Mouse (Mus musculus): ENCODE results near the gene Pafah1b3. TPM values are rescaled to one million over a fixed set of nuclear protein-coding genes. Genes with fewer than 3 reads are reported as not detected.

Pafah1b3 gene
- polyA plus RNA-seq, 1 experiment from 2014 or later = 152 TPM

DNA sequence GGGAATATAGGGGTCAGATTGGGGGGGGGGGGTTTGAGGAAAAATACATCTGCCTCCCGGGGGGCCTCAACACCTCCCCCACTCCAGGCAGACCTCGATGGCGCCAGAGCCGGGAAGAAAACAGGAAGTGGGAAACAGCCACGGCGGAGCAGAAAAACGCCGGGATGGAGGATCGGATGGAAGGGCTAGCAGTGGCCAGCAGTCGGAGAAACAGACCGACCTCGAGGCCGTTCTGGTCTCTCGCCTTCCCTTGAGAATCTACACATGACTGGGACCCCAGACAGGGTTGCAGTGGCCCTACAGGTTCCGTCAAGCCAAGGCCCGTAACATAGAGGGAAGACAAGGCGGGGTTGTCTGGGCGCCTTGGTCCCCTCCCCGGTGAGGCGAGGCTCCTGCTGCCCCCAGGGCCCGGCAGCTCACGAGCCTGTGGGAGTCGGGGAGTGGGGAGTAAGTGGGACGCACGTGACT lies 48.9 kb downstream of the Pafah1b3 start:
- Histone ChIP-seq H3K27me3 (ENCODE audit: insufficient read depth, low read length) (no peaks in the 10 kb centered on the region), H3K4me3 (replicated peaks; ENCODE audit: low read depth, low read length) (peak overlapping the region; percentile 97), H3K4me2 (ENCODE audit: low read length) (peak overlapping the region; percentile 81), H3K36me3 (ENCODE audit: insufficient read depth, low read length) (peaks cover 18% of the 10 kb centered on the region), H3K27ac (peak overlapping the region; percentile 96), H3K9me3 (replicated peaks; ENCODE audit: low read length) (no peaks in the 10 kb centered on the region), H3K4me1 (replicated peaks; ENCODE audit: insufficient read depth, low read length) (peaks cover 36% of the 10 kb centered on the region), H3K9ac (ENCODE audit: low read depth, low read length) (peak overlapping the region; percentile 97)
- ATAC-seq (replicated peaks; ENCODE audit: low FRiP score, low read depth) (no peak), DNase-seq (ENCODE audit: low spot score) (peak; percentile 61)
- TF ChIP-seq CTCF (IDR thresholded peaks at IDR 0.05; ENCODE audit: low read depth) = no peak; the same call in 1 of the 2 replicates
- WGBS = under 1% methylated on average over 25 of the region's 25 CpGs

DNA sequence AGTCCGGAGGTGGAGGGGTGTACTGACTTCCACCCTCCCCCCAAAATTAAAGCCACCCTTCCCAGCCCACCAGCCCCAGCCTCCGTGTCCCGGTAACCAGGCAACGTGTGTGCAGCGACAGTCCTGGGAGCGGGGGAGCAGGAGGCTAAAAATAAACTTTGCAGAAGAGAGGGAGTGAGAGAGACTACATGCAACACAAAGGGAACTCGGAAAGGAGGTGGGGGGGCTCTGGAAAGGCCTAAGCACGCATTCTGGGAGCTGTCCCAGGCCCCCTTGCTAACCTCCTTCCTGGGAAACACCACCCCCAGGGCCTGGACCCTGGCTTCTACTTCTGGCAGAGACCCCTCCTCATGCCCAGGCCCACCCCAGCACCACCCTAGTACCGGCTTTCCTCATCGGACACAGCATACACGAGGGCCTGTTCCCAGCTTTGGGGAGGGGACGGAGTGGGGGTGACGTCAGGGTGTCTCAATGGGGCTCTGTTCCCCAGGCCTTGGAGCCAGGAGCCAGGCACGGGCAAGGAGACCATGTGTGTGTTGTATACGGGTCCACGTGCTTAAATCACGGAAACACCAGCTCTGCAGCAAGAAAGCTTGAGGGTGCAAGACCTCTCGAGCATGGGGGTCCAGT lies 49.7 kb downstream of the Pafah1b3 start:
- Histone ChIP-seq H3K9ac (ENCODE audit: low read depth, low read length) (peak overlapping the region; percentile 97), H3K4me2 (ENCODE audit: low read length) (peak overlapping the region; percentile 81), H3K4me3 (replicated peaks; ENCODE audit: low read depth, low read length) (peak overlapping the region; percentile 97), H3K9me3 (replicated peaks; ENCODE audit: low read length) (no peaks in the 10 kb centered on the region), H3K4me1 (replicated peaks; ENCODE audit: insufficient read depth, low read length) (peaks cover 36% of the 10 kb centered on the region), H3K36me3 (ENCODE audit: insufficient read depth, low read length) (peaks cover 18% of the 10 kb centered on the region), H3K27ac (peak overlapping the region; percentile 96), H3K27me3 (ENCODE audit: insufficient read depth, low read length) (no peaks in the 10 kb centered on the region)
- DNase-seq (ENCODE audit: low spot score) (peak; percentile 89), ATAC-seq (replicated peaks; ENCODE audit: low FRiP score, low read depth) (no peak)
- no peak for TF ChIP-seq CTCF (IDR thresholded peaks at IDR 0.05; ENCODE audit: low read depth)
- 2% methylated on average over 18 of the region's 18 CpGs for WGBS

DNA sequence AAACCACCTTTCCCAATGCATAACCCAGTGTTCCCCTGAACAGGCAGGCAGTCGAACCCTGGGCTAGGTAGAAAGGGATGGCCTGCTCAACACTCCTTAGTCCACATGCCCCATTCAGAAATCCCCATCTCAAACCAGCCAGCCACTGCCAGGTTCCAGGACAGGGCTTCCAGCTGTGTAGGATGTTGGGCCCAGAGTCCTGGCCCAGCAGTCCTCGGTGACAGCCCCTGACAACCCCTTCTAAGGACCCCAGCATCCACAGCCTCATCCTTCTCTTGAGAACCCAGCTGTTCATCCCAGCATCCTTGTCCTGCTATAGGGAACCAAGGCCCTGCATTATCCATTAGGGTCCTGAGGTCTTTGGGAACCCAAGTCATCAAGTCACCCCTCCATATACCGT lies 50.3 kb downstream of the Pafah1b3 start:
- Histone ChIP-seq H3K4me1 (replicated peaks; ENCODE audit: insufficient read depth, low read length) (peaks cover 36% of the 10 kb centered on the region), H3K4me3 (replicated peaks; ENCODE audit: low read depth, low read length) (peak overlapping the region; percentile 97), H3K4me2 (ENCODE audit: low read length) (peak overlapping the region; percentile 81), H3K9ac (ENCODE audit: low read depth, low read length) (peak overlapping the region; percentile 97), H3K27me3 (ENCODE audit: insufficient read depth, low read length) (no peaks in the 10 kb centered on the region), H3K9me3 (replicated peaks; ENCODE audit: low read length) (no peaks in the 10 kb centered on the region), H3K36me3 (ENCODE audit: insufficient read depth, low read length) (peaks cover 24% of the 10 kb centered on the region), H3K27ac (peak overlapping the region; percentile 96)
- WGBS = 7% methylated on average over 3 of the region's 3 CpGs
- no peak for ATAC-seq (replicated peaks; ENCODE audit: low FRiP score, low read depth)
- no peak for DNase-seq (ENCODE audit: low spot score)
- no peak for TF ChIP-seq CTCF (IDR thresholded peaks at IDR 0.05; ENCODE audit: low read depth)

DNA sequence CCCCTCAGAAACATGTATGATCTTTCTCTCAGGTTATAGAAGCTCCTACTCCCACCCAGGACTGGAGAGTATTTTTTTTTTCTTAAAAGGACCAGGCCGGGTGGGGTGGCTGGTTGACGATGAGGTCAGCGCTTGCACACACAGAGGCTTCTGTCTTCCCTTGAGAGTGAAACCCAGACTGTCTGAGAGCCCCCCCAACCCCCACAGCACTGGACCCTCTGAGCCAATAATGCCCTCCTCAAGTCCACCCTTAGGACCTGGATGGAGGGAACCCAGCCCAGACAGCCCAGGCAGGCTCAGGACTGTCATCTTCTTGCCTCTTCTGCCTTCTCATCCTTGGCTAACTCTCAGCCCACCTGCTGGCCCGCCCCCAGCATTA lies 51.0 kb downstream of the Pafah1b3 start:
- Histone ChIP-seq H3K4me1 (replicated peaks; ENCODE audit: insufficient read depth, low read length) (peaks cover 33% of the 10 kb centered on the region), H3K36me3 (ENCODE audit: insufficient read depth, low read length) (peaks cover 25% of the 10 kb centered on the region), H3K4me2 (ENCODE audit: low read length) (peak overlapping the region; percentile 81), H3K9me3 (replicated peaks; ENCODE audit: low read length) (no peaks in the 10 kb centered on the region), H3K27ac (peak overlapping the region; percentile 96; the same call in 1 of the 2 replicates), H3K9ac (ENCODE audit: low read depth, low read length) (peak overlapping the region; percentile 97), H3K4me3 (replicated peaks; ENCODE audit: low read depth, low read length) (peak overlapping the region; percentile 97; the same call in 1 of the 2 replicates), H3K27me3 (ENCODE audit: insufficient read depth, low read length) (no peaks in the 10 kb centered on the region)
- ATAC-seq (replicated peaks; ENCODE audit: low FRiP score, low read depth) (no peak), DNase-seq (ENCODE audit: low spot score) (no peak)
- TF ChIP-seq CTCF (IDR thresholded peaks at IDR 0.05; ENCODE audit: low read depth) = no peak
- 14% methylated on average over 4 of the region's 4 CpGs for WGBS

- DNase-seq (ENCODE audit: low spot score) (no peak), ATAC-seq (replicated peaks; ENCODE audit: low FRiP score, low read depth) (no peak)
- H3K27ac ChIP-seq = peak overlapping the region; percentile 96; the same call in 1 of the 2 replicates
- peak overlapping the region; percentile 35 for H3K9ac ChIP-seq (ENCODE audit: low read depth, low read length)
- peak overlapping the region; percentile 81 for H3K4me2 ChIP-seq (ENCODE audit: low read length)
- peaks cover 31% of the 10 kb centered on the region for H3K4me1 ChIP-seq (replicated peaks; ENCODE audit: insufficient read depth, low read length)
- H3K27me3 ChIP-seq (ENCODE audit: insufficient read depth, low read length) = no peaks in the 10 kb centered on the region
- H3K9me3 ChIP-seq (replicated peaks; ENCODE audit: low read length) = no peaks in the 10 kb centered on the region
- WGBS = 30% methylated on average over 20 of the region's 20 CpGs
- H3K36me3 ChIP-seq (ENCODE audit: insufficient read depth, low read length) = peaks cover 25% of the 10 kb centered on the region
- no peak for TF ChIP-seq CTCF (IDR thresholded peaks at IDR 0.05; ENCODE audit: low read depth)
- peak overlapping the region; percentile 97; the same call in 1 of the 2 replicates for H3K4me3 ChIP-seq (replicated peaks; ENCODE audit: low read depth, low read length)
Observed at GRCm38 (mm10) chr7:25246079-25246758, 51.6 kb downstream of the Pafah1b3 start.

Other genes with a start within 250 kb of the Pafah1b3 start
- gene Grik5, start 225.6 kb downstream of the Pafah1b3 start, polyA plus RNA-seq (2015; fragmentation: Nextera tagmentation; extraction: Ambion mirVana) = 3.4 and 3.5 TPM in 2 replicates
- gene Zfp574, start 225.4 kb downstream of the Pafah1b3 start, polyA plus RNA-seq (2015; fragmentation: Nextera tagmentation; extraction: Ambion mirVana) = 23.5 and 24.9 TPM in 2 replicates
- 0.45 and 0.59 TPM in 2 replicates for gene Pou2f2, start 118.3 kb downstream of the Pafah1b3 start, polyA plus RNA-seq (2015; fragmentation: Nextera tagmentation; extraction: Ambion mirVana)
- gene Dedd2, start 77.4 kb downstream of the Pafah1b3 start, polyA plus RNA-seq (2015; fragmentation: Nextera tagmentation; extraction: Ambion mirVana) = 13.9 and 15.6 TPM in 2 replicates
- gene Zfp526, start 76.6 kb downstream of the Pafah1b3 start, polyA plus RNA-seq (2015; fragmentation: Nextera tagmentation; extraction: Ambion mirVana) = 1.9 and 2.1 TPM in 2 replicates
- gene Gsk3a, start 60.1 kb downstream of the Pafah1b3 start, polyA plus RNA-seq (2015; fragmentation: Nextera tagmentation; extraction: Ambion mirVana) = 7.8 and 9.8 TPM in 2 replicates
- 12.7 and 18.6 TPM in 2 replicates for gene Erf, start 47.2 kb downstream of the Pafah1b3 start, polyA plus RNA-seq (2015; fragmentation: Nextera tagmentation; extraction: Ambion mirVana)
- 22.0 and 23.3 TPM in 2 replicates for gene Cic, start 30.3 kb downstream of the Pafah1b3 start, polyA plus RNA-seq (2015; fragmentation: Nextera tagmentation; extraction: Ambion mirVana)
- 0.21 and 0.26 TPM in 2 replicates for gene Prr19, start 3.4 kb upstream of the Pafah1b3 start, polyA plus RNA-seq (2015; fragmentation: Nextera tagmentation; extraction: Ambion mirVana)
- 0.23 and 0.50 TPM in 2 replicates for gene Tmem145, start 8.1 kb upstream of the Pafah1b3 start, polyA plus RNA-seq (2015; fragmentation: Nextera tagmentation; extraction: Ambion mirVana)
- 8.1 and 9.6 TPM in 2 replicates for gene Megf8, start 19.2 kb upstream of the Pafah1b3 start, polyA plus RNA-seq (2015; fragmentation: Nextera tagmentation; extraction: Ambion mirVana)
- not detected in 2 replicates for gene Cnfn, start 71.7 kb upstream of the Pafah1b3 start, polyA plus RNA-seq (2015; fragmentation: Nextera tagmentation; extraction: Ambion mirVana)
- gene Lipe, start 100.7 kb upstream of the Pafah1b3 start, polyA plus RNA-seq (2015; fragmentation: Nextera tagmentation; extraction: Ambion mirVana) = 6.4 and 6.5 TPM in 2 replicates
- gene Cxcl17, start 114.9 kb upstream of the Pafah1b3 start, polyA plus RNA-seq (2015; fragmentation: Nextera tagmentation; extraction: Ambion mirVana) = 0.43 and 0.47 TPM in 2 replicates
- 4.7 and 6.3 TPM in 2 replicates for gene Ceacam1, start 179.6 kb upstream of the Pafah1b3 start, polyA plus RNA-seq (2015; fragmentation: Nextera tagmentation; extraction: Ambion mirVana)
- 0.07 TPM in 1 of 2 replicates, not detected in the other for gene Ceacam2, start 241.9 kb upstream of the Pafah1b3 start, polyA plus RNA-seq (2015; fragmentation: Nextera tagmentation; extraction: Ambion mirVana)